Mouse (Mus musculus) naive thymus-derived CD4-positive, alpha-beta T cell, adult 2 months (primary cell): Measurements from ENCODE around the gene Bbs10.

Experiments
- DNase-seq: peaks from one replicate; pipeline ENCODE4 v3.0.0-alpha.2; 2011; ENCODE audit warnings: low read depth

The Bbs10 gene

GRCm38 (mm10) chr10:111327957-111328356, 29.5 kb downstream of the Bbs10 start:
- no peak for DNase-seq

GRCm38 (mm10) chr10:111329326-111329725, 30.8 kb downstream of the Bbs10 start:
- DNase-seq: no peak

GRCm38 (mm10) chr10:111334902-111335301, 36.4 kb downstream of the Bbs10 start:
- no peak for DNase-seq

GRCm38 (mm10) chr10:111335517-111336352, 37.3 kb downstream of the Bbs10 start:
- no peak for DNase-seq

GRCm38 (mm10) chr10:111336353-111336713, 37.9 kb downstream of the Bbs10 start:
- no peak for DNase-seq

GRCm38 (mm10) chr10:111339296-111339695, 40.8 kb downstream of the Bbs10 start:
- no peak for DNase-seq

- DNase-seq: no peak
Measured at GRCm38 (mm10) chr10:111341761-111342160, 43.3 kb downstream of the Bbs10 start.

GRCm38 (mm10) chr10:111343555-111343954, 45.1 kb downstream of the Bbs10 start:
- no peak for DNase-seq

- no peak for DNase-seq
Measured at GRCm38 (mm10) chr10:111348263-111348662, 49.8 kb downstream of the Bbs10 start.
